Mouse (Mus musculus): ENCODE measurements around the gene Strn4. TPM values are rescaled to one million over a fixed set of nuclear protein-coding genes. Genes with fewer than 3 reads are reported as not detected.
A peak's percentile ranks its signal among the peaks of the same experiment; 100 is the strongest.

Gene Strn4
- polyA plus RNA-seq, 1 experiment from 2014 or later: 61.3 TPM

- H3K27ac ChIP-seq: no peak overlapping the region
- 36% methylated on average over 4 of the region's 4 CpGs for WGBS (ENCODE audit: insufficient replicate concordance)
Observed at GRCm38 (mm10) chr7:16884334-16884733, 68.6 kb downstream of the Strn4 start.

GRCm38 (mm10) chr7:16885271-16885776 is 69.6 kb downstream of the Strn4 start:
- Histone ChIP-seq H3K4me2 (peak overlapping the region; percentile 52), H3K9ac (no peak overlapping the region), H3K9me3 (replicated peaks) (peaks cover 12% of the 10 kb centered on the region), H3K4me3 (peak overlapping the region; percentile 35), H3K4me1 (peaks cover 6% of the 10 kb centered on the region), H3K36me3 (peaks cover 20% of the 10 kb centered on the region), H3K27ac (no peak overlapping the region), H3K27me3 (replicated peaks) (peaks cover 98% of the 10 kb centered on the region)
- 0 out of 2 replicates have a peak, but pooled peaks have one; percentile 30 for ATAC-seq
- 11% methylated on average over 95 of the region's 95 CpGs for WGBS (ENCODE audit: insufficient replicate concordance)

More at GRCm38 (mm10) chr7:16884334-16884733, 68.6 kb downstream of the Strn4 start:
- H3K36me3 ChIP-seq: peaks cover 20% of the 10 kb centered on the region
- peaks cover 12% of the 10 kb centered on the region for H3K9me3 ChIP-seq (replicated peaks)
- no peak for ATAC-seq
- peaks cover 88% of the 10 kb centered on the region for H3K27me3 ChIP-seq (replicated peaks)
- H3K4me3 ChIP-seq: no peak overlapping the region
- no peak overlapping the region for H3K9ac ChIP-seq
- no peak overlapping the region for H3K4me2 ChIP-seq
- peaks cover 14% of the 10 kb centered on the region for H3K4me1 ChIP-seq

- Histone ChIP-seq H3K27ac (no peak overlapping the region), H3K9me3 (replicated peaks) (peaks cover 12% of the 10 kb centered on the region), H3K36me3 (peaks cover 20% of the 10 kb centered on the region), H3K4me3 (peak overlapping the region; percentile 35), H3K4me1 (peaks cover 5% of the 10 kb centered on the region), H3K9ac (no peak overlapping the region), H3K27me3 (replicated peaks) (peaks cover 100% of the 10 kb centered on the region), H3K4me2 (peak overlapping the region; percentile 52)
- no peak for ATAC-seq
- WGBS (ENCODE audit: insufficient replicate concordance): 29% methylated on average over 59 of the region's 59 CpGs
Observed at GRCm38 (mm10) chr7:16885905-16886304, 70.2 kb downstream of the Strn4 start.

Other genes starting within 250 kb of the Strn4 start
- 4.4 and 4.7 TPM in 2 replicates for gene Arhgap35, start 200.9 kb upstream of the Strn4 start, polyA plus RNA-seq (2016; fragmentation: Nextera tagmentation; extraction: Ambion mirVana)
- gene Ceacam15, start 140.2 kb upstream of the Strn4 start, polyA plus RNA-seq (2016; fragmentation: Nextera tagmentation; extraction: Ambion mirVana): not detected in 2 replicates
- gene Ceacam9, start 94.0 kb upstream of the Strn4 start, polyA plus RNA-seq (2016; fragmentation: Nextera tagmentation; extraction: Ambion mirVana): not detected in 2 replicates
- 218 and 230 TPM in 2 replicates for gene Ap2s1, start 77.5 kb upstream of the Strn4 start, polyA plus RNA-seq (2016; fragmentation: Nextera tagmentation; extraction: Ambion mirVana)
- 127 and 128 TPM in 2 replicates for gene Slc1a5, start 34.5 kb upstream of the Strn4 start, polyA plus RNA-seq (2016; fragmentation: Nextera tagmentation; extraction: Ambion mirVana)
- gene Fkrp, start 843 bp downstream of the Strn4 start, polyA plus RNA-seq (2016; fragmentation: Nextera tagmentation; extraction: Ambion mirVana): 14.9 and 16.0 TPM in 2 replicates
- gene Prkd2, start 27.0 kb downstream of the Strn4 start, polyA plus RNA-seq (2016; fragmentation: Nextera tagmentation; extraction: Ambion mirVana): 4.4 and 4.7 TPM in 2 replicates
- 1.5 TPM in 2 replicates for gene Dact3, start 59.4 kb downstream of the Strn4 start, polyA plus RNA-seq (2016; fragmentation: Nextera tagmentation; extraction: Ambion mirVana)
- gene Gng8, start 75.9 kb downstream of the Strn4 start, polyA plus RNA-seq (2016; fragmentation: Nextera tagmentation; extraction: Ambion mirVana): 0.80 and 1.7 TPM in 2 replicates
- gene Ptgir, start 90.6 kb downstream of the Strn4 start, polyA plus RNA-seq (2016; fragmentation: Nextera tagmentation; extraction: Ambion mirVana): 0.86 and 1.5 TPM in 2 replicates
- 91.2 and 94.4 TPM in 2 replicates for gene Calm3, start 108.2 kb downstream of the Strn4 start, polyA plus RNA-seq (2016; fragmentation: Nextera tagmentation; extraction: Ambion mirVana)
- 0.41 and 0.75 TPM in 2 replicates for gene Pnmal2, start 128.8 kb downstream of the Strn4 start, polyA plus RNA-seq (2016; fragmentation: Nextera tagmentation; extraction: Ambion mirVana)
- gene Pnmal1, start 143.8 kb downstream of the Strn4 start, polyA plus RNA-seq (2016; fragmentation: Nextera tagmentation; extraction: Ambion mirVana): 0.05 and 0.08 TPM in 2 replicates
- gene Gm42372, start 167.2 kb downstream of the Strn4 start, polyA plus RNA-seq (2016; fragmentation: Nextera tagmentation; extraction: Ambion mirVana): 0.07 TPM in 2 replicates
- gene Ccdc8, start 176.8 kb downstream of the Strn4 start, polyA plus RNA-seq (2016; fragmentation: Nextera tagmentation; extraction: Ambion mirVana): 3.8 and 3.9 TPM in 2 replicates
- gene Ppp5c, start 212.0 kb downstream of the Strn4 start, polyA plus RNA-seq (2016; fragmentation: Nextera tagmentation; extraction: Ambion mirVana): 70.3 and 75.2 TPM in 2 replicates
- gene Hif3a, start 246.5 kb downstream of the Strn4 start, polyA plus RNA-seq (2016; fragmentation: Nextera tagmentation; extraction: Ambion mirVana): 21.1 and 22.6 TPM in 2 replicates